Mouse (Mus musculus): ENCODE data around the gene Golga5. TPM values are rescaled to one million over a fixed set of nuclear protein-coding genes. Genes with fewer than 3 reads are reported as not detected.

The Golga5 gene
- polyA plus RNA-seq, 1 experiment from 2014 or later, result 32.4 TPM

- DNase-seq, result no peak
- H3K4me2 ChIP-seq (ENCODE audit: low read length), result no peak overlapping the region
- no peaks in the 10 kb centered on the region for H3K9me3 ChIP-seq (ENCODE audit: control insufficient read depth, low read length)
- H3K4me3 ChIP-seq (replicated peaks; ENCODE audit: low read depth, low read length), result no peak overlapping the region
- H3K9ac ChIP-seq (replicated peaks; ENCODE audit: low read length), result no peak overlapping the region
- H3K4me1 ChIP-seq (ENCODE audit: control insufficient read depth, insufficient read depth, low read length), result no peaks in the 10 kb centered on the region
- ATAC-seq (ENCODE audit: low FRiP score, low TSS enrichment), result no peak
- no peak overlapping the region for H3K27ac ChIP-seq (replicated peaks; ENCODE audit: low read depth, low read length)
- H3K36me3 ChIP-seq (ENCODE audit: control insufficient read depth, insufficient read depth, low read length), result no peaks in the 10 kb centered on the region
- 66% methylated on average over 6 of the region's 6 CpGs for WGBS
- H3K27me3 ChIP-seq (ENCODE audit: control insufficient read depth, insufficient read depth, low read length), result no peaks in the 10 kb centered on the region
Measured at GRCm38 (mm10) chr12:102514151-102514550, 45.2 kb downstream of the Golga5 start.

- 75% methylated on average over 6 of the region's 6 CpGs for WGBS
- Histone ChIP-seq H3K4me2 (ENCODE audit: low read length) (no peak overlapping the region), H3K4me1 (ENCODE audit: control insufficient read depth, insufficient read depth, low read length) (no peaks in the 10 kb centered on the region), H3K9me3 (ENCODE audit: control insufficient read depth, low read length) (no peaks in the 10 kb centered on the region), H3K9ac (replicated peaks; ENCODE audit: low read length) (no peak overlapping the region), H3K27ac (replicated peaks; ENCODE audit: low read depth, low read length) (no peak overlapping the region), H3K27me3 (ENCODE audit: control insufficient read depth, insufficient read depth, low read length) (no peaks in the 10 kb centered on the region), H3K4me3 (replicated peaks; ENCODE audit: low read depth, low read length) (no peak overlapping the region), H3K36me3 (ENCODE audit: control insufficient read depth, insufficient read depth, low read length) (no peaks in the 10 kb centered on the region)
- no peak for DNase-seq
- no peak for ATAC-seq (ENCODE audit: low FRiP score, low TSS enrichment)
Measured at GRCm38 (mm10) chr12:102514751-102515150, 45.8 kb downstream of the Golga5 start.

GRCm38 (mm10) chr12:102516151-102516550 lies 47.2 kb downstream of the Golga5 start:
- Histone ChIP-seq H3K27ac (replicated peaks; ENCODE audit: low read depth, low read length) (no peak overlapping the region), H3K36me3 (ENCODE audit: control insufficient read depth, insufficient read depth, low read length) (no peaks in the 10 kb centered on the region), H3K4me3 (replicated peaks; ENCODE audit: low read depth, low read length) (no peak overlapping the region), H3K4me1 (ENCODE audit: control insufficient read depth, insufficient read depth, low read length) (no peaks in the 10 kb centered on the region), H3K27me3 (ENCODE audit: control insufficient read depth, insufficient read depth, low read length) (no peaks in the 10 kb centered on the region), H3K4me2 (ENCODE audit: low read length) (no peak overlapping the region), H3K9ac (replicated peaks; ENCODE audit: low read length) (no peak overlapping the region), H3K9me3 (ENCODE audit: control insufficient read depth, low read length) (no peaks in the 10 kb centered on the region)
- 78% methylated on average over 4 of the region's 4 CpGs for WGBS
- DNase-seq (no peak), ATAC-seq (ENCODE audit: low FRiP score, low TSS enrichment) (no peak)

DNA sequence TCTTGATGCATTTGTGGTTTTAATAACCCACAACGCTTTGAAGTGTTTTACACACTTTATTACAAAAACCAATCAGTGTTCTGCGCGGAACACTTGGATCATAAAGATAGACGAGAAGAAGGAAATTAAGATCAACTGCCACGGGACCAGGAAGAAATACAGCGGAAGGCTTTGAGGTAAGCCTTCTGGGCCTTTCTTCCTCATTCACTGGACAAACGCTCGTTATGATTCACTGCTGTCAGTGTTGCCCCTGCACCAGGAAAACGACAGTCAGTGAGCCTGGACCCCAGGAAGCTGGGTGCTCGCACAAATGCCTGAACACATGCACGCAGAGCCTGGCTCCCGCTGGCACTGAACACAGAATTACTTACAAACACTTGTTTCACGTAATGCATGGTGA lies 48.7 kb downstream of the Golga5 start:
- Histone ChIP-seq H3K27me3 (ENCODE audit: control insufficient read depth, insufficient read depth, low read length) (no peaks in the 10 kb centered on the region), H3K9me3 (ENCODE audit: control insufficient read depth, low read length) (no peaks in the 10 kb centered on the region), H3K4me3 (replicated peaks; ENCODE audit: low read depth, low read length) (no peak overlapping the region), H3K9ac (replicated peaks; ENCODE audit: low read length) (no peak overlapping the region), H3K36me3 (ENCODE audit: control insufficient read depth, insufficient read depth, low read length) (no peaks in the 10 kb centered on the region), H3K27ac (replicated peaks; ENCODE audit: low read depth, low read length) (no peak overlapping the region), H3K4me2 (ENCODE audit: low read length) (no peak overlapping the region), H3K4me1 (ENCODE audit: control insufficient read depth, insufficient read depth, low read length) (no peaks in the 10 kb centered on the region)
- ATAC-seq (ENCODE audit: low FRiP score, low TSS enrichment), result no peak
- 75% methylated on average over 13 of the region's 13 CpGs for WGBS
- DNase-seq, result no peak

- ATAC-seq (ENCODE audit: low FRiP score, low TSS enrichment), result no peak
- WGBS, result 86% methylated on average over 12 of the region's 12 CpGs
Measured at GRCm38 (mm10) chr12:102519929-102520720, 51.2 kb downstream of the Golga5 start.

GRCm38 (mm10) chr12:102521777-102522319 lies 52.9 kb downstream of the Golga5 start:
- DNase-seq (peak; percentile 55), ATAC-seq (ENCODE audit: low FRiP score, low TSS enrichment) (no peak)
- Histone ChIP-seq H3K36me3 (ENCODE audit: control insufficient read depth, insufficient read depth, low read length) (no peaks in the 10 kb centered on the region), H3K4me1 (ENCODE audit: control insufficient read depth, insufficient read depth, low read length) (no peaks in the 10 kb centered on the region), H3K4me3 (replicated peaks; ENCODE audit: low read depth, low read length) (no peak overlapping the region), H3K27me3 (ENCODE audit: control insufficient read depth, insufficient read depth, low read length) (no peaks in the 10 kb centered on the region), H3K4me2 (ENCODE audit: low read length) (no peak overlapping the region), H3K9ac (replicated peaks; ENCODE audit: low read length) (no peak overlapping the region), H3K9me3 (ENCODE audit: control insufficient read depth, low read length) (no peaks in the 10 kb centered on the region), H3K27ac (replicated peaks; ENCODE audit: low read depth, low read length) (no peak overlapping the region)
- 41% methylated on average over 13 of the region's 13 CpGs for WGBS

More at GRCm38 (mm10) chr12:102519929-102520720, 51.2 kb downstream of the Golga5 start:
- H3K4me2 ChIP-seq (ENCODE audit: low read length), result no peak overlapping the region
- H3K4me1 ChIP-seq (ENCODE audit: control insufficient read depth, insufficient read depth, low read length), result no peaks in the 10 kb centered on the region
- H3K27me3 ChIP-seq (ENCODE audit: control insufficient read depth, insufficient read depth, low read length), result no peaks in the 10 kb centered on the region
- no peak overlapping the region for H3K27ac ChIP-seq (replicated peaks; ENCODE audit: low read depth, low read length)
- no peak overlapping the region for H3K9ac ChIP-seq (replicated peaks; ENCODE audit: low read length)
- H3K36me3 ChIP-seq (ENCODE audit: control insufficient read depth, insufficient read depth, low read length), result no peaks in the 10 kb centered on the region
- no peaks in the 10 kb centered on the region for H3K9me3 ChIP-seq (ENCODE audit: control insufficient read depth, low read length)
- H3K4me3 ChIP-seq (replicated peaks; ENCODE audit: low read depth, low read length), result no peak overlapping the region
- DNase-seq, result no peak

- Histone ChIP-seq H3K4me1 (ENCODE audit: control insufficient read depth, insufficient read depth, low read length) (no peaks in the 10 kb centered on the region), H3K4me3 (replicated peaks; ENCODE audit: low read depth, low read length) (no peak overlapping the region), H3K9ac (replicated peaks; ENCODE audit: low read length) (no peak overlapping the region), H3K9me3 (ENCODE audit: control insufficient read depth, low read length) (no peaks in the 10 kb centered on the region), H3K4me2 (ENCODE audit: low read length) (no peak overlapping the region), H3K27me3 (ENCODE audit: control insufficient read depth, insufficient read depth, low read length) (no peaks in the 10 kb centered on the region), H3K36me3 (ENCODE audit: control insufficient read depth, insufficient read depth, low read length) (no peaks in the 10 kb centered on the region), H3K27ac (replicated peaks; ENCODE audit: low read depth, low read length) (no peak overlapping the region)
- no peak for DNase-seq
- 68% methylated on average over 3 of the region's 3 CpGs for WGBS
- ATAC-seq (ENCODE audit: low FRiP score, low TSS enrichment), result no peak
Measured at GRCm38 (mm10) chr12:102524216-102524615, 55.3 kb downstream of the Golga5 start.

DNA sequence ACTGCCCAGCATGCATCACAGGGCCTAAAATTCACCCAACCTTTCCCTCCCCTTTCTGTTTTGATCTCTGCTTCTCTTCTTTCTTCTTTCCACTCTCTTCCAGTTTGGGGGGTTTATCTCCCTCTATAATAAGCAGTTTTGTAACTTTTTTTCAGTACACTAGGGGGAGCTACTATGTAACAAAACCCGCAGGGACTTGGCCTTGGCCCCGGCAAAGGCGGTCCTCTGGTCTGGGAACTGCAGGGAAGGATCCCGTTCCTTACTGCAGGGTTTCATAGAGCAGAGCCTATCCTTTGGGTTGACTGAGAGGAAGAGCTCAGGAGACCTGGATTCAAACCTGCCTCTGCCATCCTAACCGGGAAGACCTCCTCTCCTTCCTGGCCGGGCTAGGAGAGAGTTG lies 55.8 kb downstream of the Golga5 start:
- Histone ChIP-seq H3K4me1 (ENCODE audit: control insufficient read depth, insufficient read depth, low read length) (no peaks in the 10 kb centered on the region), H3K9me3 (ENCODE audit: control insufficient read depth, low read length) (no peaks in the 10 kb centered on the region), H3K4me2 (ENCODE audit: low read length) (no peak overlapping the region), H3K27me3 (ENCODE audit: control insufficient read depth, insufficient read depth, low read length) (no peaks in the 10 kb centered on the region), H3K27ac (replicated peaks; ENCODE audit: low read depth, low read length) (no peak overlapping the region), H3K36me3 (ENCODE audit: control insufficient read depth, insufficient read depth, low read length) (no peaks in the 10 kb centered on the region), H3K4me3 (replicated peaks; ENCODE audit: low read depth, low read length) (no peak overlapping the region), H3K9ac (replicated peaks; ENCODE audit: low read length) (no peak overlapping the region)
- ATAC-seq (ENCODE audit: low FRiP score, low TSS enrichment) (no peak), DNase-seq (peak; percentile 70)
- 23% methylated on average over 6 of the region's 6 CpGs for WGBS

- Histone ChIP-seq H3K4me3 (replicated peaks; ENCODE audit: low read depth, low read length) (no peak overlapping the region), H3K4me1 (ENCODE audit: control insufficient read depth, insufficient read depth, low read length) (no peaks in the 10 kb centered on the region), H3K4me2 (ENCODE audit: low read length) (no peak overlapping the region), H3K36me3 (ENCODE audit: control insufficient read depth, insufficient read depth, low read length) (no peaks in the 10 kb centered on the region), H3K9ac (replicated peaks; ENCODE audit: low read length) (no peak overlapping the region), H3K27me3 (ENCODE audit: control insufficient read depth, insufficient read depth, low read length) (no peaks in the 10 kb centered on the region), H3K27ac (replicated peaks; ENCODE audit: low read depth, low read length) (no peak overlapping the region), H3K9me3 (ENCODE audit: control insufficient read depth, low read length) (no peaks in the 10 kb centered on the region)
- DNase-seq (no peak), ATAC-seq (ENCODE audit: low FRiP score, low TSS enrichment) (no peak)
- 63% methylated on average over 5 of the region's 5 CpGs for WGBS
Measured at GRCm38 (mm10) chr12:102527989-102528388, 59.1 kb downstream of the Golga5 start.
